Mouse (Mus musculus) olfactory bulb, adult 2 months (tissue): Measurements from ENCODE around the gene Tom1l2.

Source experiments
- CTCF ChIP-seq: fragments of 200-500 bp; IDR thresholded peaks from 2 replicates; pipeline ENCODE4 v1.5.1; 2012; ENCODE audit warnings: low read depth, mild to moderate bottlenecking, low read length, moderate library complexity; ENCODE audit not compliant: insufficient read depth
- POLR2A ChIP-seq: fragments of 200-500 bp; IDR thresholded peaks from 2 replicates; pipeline ENCODE4 v1.6.1; 2012; ENCODE audit warnings: mild to moderate bottlenecking, low read depth, low read length, moderate library complexity; ENCODE audit not compliant: insufficient read depth

- TF ChIP-seq CTCF (no peak), POLR2A (no peak)
Measured at GRCm38 (mm10) chr11:60213266-60213665, 139.4 kb downstream of the Tom1l2 start.
